Mouse (Mus musculus): ENCODE data around the gene Tmem33. TPM values are rescaled to one million over a fixed set of nuclear protein-coding genes. Genes with fewer than 3 reads are reported as not detected.

Tmem33 gene
- polyA plus RNA-seq, 3 experiments from 2014 or later = 56.0 to 77.0 (median 57.4) TPM

DNA sequence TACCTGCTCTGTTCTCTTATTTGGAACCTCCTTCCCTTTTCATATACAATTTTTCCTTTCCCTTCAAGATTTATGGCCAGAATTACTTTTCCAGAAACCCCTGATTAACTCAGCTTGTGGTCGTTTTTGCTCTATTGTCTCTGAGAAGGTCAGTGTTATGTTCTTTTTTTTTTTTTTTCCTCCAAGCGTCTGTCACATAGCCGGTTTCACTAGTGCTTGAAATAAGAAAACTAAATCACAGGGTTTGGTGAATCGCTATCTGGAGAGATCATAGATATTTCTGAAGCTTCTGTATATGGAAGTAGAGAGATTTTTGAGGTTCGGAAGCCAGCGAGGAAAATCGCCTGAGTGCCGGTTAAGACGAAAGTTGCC lies 220 bp upstream of the Tmem33 start:
- ATAC-seq = no peak

DNA sequence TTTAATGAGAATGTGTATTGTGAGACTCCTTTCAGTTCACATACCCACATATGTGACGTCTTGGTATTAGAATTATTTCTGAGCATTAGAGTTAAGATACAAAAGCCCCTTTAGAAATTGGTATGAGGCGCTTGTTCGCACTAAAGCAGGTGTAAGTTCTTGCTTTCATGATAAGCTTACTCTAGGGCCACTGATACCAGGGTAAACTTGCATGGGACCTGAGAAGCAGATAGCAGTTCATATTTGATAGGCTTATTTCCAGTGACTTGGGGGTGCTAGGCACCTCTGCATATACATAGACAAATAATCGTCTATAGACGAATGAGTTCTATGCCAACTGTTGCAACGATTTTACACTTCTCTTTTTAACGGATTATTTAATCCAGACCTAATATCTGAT lies 2.6 kb downstream of the Tmem33 start:
- ATAC-seq = no peak

DNA sequence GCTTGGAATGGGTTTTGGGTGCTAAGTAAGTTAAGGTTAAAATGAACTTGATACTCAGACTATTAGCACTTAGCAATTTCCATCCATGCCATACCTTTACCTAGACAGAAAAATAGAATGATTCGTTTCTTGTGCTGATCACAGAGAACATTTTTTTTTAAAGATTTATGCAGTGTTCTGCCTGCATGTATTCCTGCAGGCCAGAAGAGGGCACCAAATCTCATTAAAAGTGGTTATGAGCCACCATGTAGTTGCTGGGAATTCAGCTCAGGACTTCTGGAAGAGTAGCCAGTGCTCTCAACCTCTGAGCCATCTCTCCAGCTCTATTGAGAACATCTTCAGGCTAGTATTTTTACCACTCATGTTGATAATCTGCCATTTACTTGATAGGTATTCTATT lies 5.7 kb downstream of the Tmem33 start:
- peak; percentile 47 for ATAC-seq

DNA sequence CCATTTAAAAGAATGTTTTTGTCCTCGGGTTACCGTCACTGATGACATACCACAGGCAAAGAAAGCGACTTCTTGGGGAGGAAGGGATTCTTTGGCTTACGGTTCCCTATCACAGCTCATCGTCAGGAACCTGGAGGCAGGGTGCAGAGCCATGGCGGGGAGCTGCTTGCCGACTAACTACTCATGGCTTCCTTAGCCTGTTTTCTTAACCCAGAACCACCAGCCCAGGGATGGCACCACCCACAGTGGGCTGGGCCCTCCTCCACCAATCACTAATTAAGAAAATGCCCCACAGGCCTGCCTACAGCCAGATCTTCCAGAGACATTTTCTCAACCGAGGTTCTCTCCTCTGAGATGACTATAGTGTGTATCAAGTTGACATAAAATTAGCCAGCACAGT lies 8.9 kb downstream of the Tmem33 start:
- no peak for ATAC-seq

DNA sequence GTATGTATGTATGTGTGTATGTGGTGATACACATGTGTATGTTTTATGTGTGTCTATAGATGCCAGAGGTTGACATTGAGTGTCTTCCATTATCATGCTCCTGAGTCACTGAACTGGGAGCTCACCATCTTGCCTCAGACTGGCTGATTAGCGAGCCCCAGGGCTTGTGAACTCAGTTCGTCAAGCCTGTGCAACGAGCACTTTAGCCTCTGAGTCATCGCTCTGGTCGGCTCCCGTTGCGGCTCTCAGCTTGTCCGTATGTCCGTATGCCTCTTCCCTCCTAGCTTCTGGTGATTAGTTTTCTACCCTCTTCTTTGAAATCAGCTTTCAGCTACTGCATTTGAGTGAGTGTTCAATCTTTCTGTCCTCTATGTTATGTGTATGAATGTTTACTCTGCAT lies 19.0 kb downstream of the Tmem33 start:
- no peak for ATAC-seq

DNA sequence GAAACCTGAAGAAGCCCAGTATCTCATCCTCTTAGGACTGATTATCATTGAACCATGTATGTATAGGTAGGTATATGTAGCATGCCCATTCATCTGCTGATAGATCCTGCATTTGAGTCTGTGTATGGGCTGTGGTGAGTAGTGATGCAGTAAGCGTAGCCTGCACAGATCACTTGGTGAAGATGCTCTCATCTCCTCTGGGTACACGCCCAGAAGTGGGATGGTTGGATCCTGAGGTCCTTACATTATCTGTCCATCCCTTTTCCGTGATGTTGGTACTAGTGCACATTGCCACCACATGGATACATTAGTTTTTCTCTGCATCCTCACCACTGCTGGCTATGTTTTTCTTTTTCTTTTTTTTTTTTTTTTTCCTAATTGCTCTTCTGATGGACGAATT lies 19.5 kb downstream of the Tmem33 start:
- no peak for ATAC-seq

DNA sequence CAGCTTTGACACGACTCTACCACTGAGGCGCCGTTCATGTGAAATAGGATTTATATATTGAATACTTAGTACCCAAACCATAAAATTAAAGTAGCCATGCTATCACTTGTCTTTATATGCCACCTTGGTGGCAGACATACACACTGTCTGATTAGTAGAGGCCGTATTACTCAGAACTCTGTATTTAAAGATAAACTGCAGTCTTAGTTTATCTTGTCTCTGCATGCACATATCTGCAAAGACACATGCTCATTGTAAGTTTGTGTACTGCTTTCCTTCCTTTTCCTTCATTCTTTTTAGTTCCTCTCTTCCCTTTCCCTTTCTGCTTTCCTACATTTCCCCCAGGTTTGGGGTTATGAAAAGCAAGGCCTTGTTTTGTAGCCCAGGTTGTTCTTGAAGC lies 20.0 kb downstream of the Tmem33 start:
- ATAC-seq = no peak

DNA sequence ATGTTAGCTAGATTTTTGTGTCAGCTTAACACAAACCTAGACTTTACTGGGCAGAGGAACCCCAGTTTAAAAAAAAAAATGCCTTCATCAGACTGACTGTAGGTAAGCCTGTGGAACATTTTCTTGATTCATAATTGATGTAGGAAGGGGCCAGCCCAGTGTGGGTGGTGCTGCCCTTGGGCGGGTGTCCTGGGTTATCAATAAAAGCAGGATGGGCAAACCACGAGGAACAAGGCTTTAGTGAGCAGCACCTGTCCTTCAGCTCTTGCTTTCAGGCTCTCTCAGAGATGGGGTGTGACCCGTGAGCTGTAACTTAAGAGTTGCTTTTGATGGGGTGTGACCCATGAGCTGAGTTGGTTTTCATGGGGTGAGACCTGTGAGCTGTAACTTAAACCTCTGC lies 34.7 kb downstream of the Tmem33 start:
- no peak for ATAC-seq

DNA sequence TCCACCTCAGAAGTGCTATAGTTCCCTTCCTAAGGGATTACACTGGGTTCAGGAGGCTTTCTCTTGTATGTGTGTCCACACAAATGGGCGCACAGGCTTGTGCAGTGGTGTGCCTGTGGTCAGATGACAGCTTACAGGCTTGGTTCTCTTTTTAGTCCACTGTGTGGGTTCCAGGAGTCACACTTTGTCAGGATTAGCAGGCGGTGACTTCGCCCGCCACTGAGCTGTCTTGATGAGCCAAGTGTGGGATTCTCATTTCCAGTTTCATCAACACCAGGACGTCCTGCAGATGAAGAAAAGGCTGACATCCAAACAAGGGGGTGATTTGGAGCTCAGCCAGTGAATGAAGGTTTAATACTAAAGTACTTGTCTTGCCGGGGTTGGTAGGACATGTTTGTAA lies 35.3 kb downstream of the Tmem33 start:
- ATAC-seq = no peak

DNA sequence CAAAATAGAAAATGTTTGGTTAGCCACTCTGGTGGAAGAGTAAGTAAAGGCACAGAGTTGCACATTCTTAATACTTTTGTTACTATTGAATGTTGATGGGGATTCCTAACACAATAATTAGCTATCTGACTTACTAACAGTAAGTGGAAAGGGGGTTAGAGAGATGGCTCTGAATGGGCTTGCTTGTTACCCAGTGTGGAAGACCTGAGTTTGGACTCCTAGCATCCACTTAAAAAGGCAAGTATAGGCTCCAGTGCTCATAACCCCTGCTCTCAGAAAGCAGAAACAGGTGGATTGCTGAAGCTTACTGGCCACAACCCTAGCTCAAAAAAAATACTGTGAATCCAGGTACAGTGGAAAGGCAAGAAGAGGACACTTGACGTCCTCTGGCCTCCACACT lies 35.8 kb downstream of the Tmem33 start:
- ATAC-seq = no peak

DNA sequence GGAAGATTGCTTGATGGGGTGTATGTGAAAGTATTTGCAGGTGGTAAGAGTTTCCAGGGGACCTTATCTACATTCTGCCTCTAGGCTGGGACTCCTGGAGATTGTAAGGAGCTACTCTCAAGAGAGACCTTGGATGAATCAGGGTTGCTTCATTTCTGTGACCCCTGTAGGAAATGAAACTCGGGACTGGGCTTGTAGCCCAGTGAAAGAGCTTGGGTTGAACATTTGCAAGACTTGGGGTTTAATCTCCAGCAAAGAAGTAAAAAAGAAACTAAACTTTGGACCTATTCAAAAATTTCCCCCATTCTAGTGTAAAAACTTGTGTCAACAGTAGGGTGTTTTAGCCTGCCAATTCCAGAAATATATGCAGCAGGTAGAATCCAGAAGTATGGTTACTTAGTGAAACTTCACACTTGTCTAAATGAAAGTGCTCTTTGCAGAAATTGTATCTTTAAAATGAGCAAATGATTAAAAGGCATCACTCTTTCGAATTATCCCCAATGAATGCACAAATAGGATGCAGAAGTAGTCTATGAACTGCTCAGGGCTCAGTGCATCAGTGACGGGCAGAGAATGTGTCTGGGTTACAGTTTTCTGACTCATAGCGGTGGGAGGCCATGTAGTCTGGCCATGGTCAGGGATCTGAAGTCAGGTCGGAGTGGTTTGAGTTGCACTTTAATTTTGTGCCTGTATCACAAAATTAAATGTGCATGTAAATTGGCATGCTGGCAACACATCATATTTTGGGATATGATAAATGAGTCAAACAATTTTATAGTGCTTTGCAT lies 36.9 kb downstream of the Tmem33 start:
- no peak for ATAC-seq

DNA sequence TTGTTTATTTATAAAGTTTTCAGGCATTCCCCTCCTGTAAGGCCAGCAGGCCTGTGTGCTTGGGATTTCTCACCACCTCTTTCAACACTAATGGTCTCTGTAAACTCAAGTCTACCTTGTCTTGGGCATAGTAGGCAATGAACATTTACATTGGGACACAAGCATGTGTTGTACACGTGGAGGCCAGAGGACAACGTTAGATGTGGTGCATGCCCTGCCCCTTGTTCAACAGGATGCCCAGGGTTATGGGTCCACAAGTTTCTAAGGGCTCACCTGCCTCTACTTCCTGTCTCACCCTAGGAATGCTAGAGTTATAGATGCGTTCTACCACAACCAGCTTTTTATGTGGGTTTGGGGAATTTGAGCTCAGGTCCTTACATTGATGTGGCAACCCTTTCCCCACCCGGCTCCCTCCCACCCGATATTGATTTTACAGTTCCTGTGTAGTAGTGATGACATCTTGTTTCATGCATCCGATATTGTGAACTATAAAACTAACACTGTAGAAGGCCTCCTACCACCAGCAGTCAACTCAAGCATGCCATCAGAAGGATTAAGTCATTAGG lies 39.6 kb downstream of the Tmem33 start:
- peak; percentile 53 for ATAC-seq

DNA sequence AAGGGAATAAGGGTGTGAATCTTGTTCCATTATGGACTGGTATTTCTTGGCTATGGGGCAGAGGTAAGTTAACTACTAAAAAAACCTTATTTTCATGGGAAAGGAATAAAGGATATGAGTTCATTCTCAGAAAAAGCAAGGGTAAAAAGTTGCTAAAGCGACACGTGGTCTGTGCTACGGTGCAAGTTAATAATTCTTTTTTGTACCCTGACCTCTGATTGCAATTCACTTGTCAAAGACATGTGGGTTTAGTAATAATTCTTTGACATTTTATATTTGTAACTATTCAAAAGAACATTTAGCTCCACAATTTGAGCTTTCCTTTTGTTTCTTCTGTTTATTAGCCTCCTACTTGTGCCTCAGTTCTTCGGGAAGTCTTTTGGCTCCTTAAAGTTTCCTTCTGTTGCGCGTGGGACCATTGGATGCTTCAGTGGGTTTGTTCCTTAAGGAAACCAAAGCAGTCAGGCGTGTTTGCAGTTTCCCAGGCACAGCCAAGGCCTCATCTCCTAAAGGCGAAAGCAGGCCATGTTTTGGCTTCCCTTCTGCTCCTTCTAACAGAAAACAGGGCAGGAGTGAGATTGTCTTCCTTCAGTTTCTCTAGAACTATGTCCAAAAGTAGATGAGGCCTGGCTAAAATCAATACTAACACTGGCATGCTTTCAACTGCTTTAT lies 40.7 kb downstream of the Tmem33 start:
- ATAC-seq = no peak

DNA sequence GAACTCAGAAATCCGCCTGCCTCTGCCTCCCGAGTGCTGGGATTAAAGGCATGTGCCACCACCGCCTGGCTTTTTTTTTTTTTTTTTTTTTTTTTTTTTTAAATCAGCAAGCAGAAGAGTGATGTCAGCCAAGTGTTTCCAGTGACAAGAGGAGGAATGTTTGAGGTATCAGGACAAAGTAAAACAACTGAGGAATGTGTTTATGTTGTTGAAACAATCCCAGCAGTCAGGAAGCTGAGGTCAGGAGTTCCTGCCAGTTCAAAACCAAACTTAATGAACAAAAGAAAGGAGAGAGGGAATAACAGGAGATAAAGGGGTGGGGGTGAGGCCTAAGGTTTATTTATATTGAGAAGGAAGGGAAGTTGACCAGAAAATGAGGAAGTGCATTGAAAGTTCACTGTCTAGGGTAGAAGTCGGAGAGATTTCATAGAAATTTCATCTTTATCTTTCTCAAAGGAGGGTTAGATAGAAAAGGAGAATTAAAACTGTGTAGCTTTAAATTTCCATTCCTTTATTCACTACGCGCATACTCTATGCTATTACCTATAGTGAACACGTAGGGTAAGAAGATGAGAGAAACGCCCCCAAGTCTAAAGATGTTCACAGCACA lies 41.5 kb downstream of the Tmem33 start:
- ATAC-seq = no peak

DNA sequence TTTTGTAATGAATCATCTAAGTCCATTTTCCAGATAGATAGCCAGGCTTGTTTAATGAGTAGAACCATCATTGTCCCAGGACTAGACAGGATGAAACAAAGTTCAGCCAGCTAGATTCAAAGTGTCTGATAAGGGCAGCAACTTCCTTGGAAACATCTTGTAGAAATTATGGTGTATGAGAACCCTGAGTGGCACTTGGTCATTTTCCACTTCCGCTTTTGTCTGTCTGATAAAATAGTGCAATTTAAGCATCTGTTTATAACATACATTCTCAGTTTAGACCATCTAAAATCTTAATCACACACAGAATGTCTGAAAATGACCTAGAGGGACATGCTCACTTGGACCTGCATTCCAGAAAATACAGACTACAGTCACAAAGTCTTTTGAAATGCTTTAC lies 43.5 kb downstream of the Tmem33 start:
- no peak for ATAC-seq

DNA sequence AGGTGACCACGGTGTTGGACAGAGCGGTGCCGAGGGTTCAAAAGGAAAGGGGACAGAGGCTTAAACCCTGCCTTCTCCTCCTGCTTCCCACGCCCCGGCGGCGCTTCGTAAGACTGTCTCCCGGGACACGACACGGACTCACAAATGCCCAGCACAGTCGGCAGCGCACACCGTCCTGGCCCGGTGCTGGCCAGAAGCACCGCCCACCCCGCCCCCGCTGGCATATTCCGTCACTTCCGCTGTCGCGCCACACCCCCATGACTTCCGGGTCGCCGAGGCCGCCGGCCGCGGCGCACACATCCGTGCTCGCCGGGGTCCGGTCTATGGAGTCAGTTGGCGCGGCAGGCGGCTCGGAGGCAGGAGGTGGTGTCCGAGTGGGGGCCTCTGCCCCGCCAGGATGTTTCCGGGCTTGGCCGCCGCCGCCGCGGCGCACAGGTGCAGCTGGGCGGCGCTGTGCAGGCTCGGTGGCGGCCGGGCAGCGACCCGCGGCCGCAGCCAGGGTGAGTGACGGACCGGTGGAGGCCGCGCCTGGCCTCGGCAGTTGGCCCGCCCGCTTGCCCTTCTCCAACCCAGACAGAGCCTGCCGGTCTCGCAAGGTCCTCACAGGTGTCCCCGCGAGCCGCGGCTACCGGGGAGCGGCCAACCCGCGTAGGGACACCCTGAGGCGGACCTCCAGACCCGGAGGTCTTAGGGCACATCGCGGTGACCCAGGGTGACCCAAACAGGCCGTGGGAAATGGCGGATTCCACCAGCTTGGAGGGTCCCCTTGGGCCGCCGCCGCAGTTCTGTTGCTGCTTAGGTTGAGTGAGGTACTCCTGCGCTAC lies 46.5 kb downstream of the Tmem33 start, which contains the start of gene Slc30a9:
TSS of gene Slc30a9 (plus strand) at position 258 of the 824 bp plus-strand sequence.
- peak; percentile 92 for ATAC-seq

DNA sequence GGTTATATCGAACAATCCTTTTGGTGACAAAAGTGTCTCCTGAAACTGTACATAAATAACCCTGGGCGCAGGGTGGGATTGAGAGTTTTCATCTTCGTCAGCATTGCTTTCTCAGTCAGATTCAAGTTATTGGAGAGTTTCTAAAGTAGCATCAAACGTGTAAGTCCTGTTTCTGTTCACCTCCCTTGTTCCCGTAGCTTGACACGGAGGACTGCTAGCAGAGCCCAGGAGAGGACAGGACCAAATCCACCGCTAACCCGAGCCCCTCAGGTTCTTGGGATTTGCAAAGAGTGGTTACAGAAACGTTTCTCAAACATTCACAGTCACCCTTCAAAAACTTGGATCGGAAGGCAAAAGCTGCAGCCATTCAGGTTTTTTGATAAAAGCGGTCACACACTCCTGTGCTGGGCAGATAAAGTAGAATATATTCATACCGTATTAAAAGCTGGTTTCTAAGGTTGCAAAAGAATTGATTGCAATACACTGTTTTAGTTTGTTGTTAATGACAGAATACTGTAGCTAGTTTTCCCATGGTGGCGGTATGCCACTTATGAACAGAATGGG lies 47.4 kb downstream of the Tmem33 start:
- ATAC-seq = no peak

DNA sequence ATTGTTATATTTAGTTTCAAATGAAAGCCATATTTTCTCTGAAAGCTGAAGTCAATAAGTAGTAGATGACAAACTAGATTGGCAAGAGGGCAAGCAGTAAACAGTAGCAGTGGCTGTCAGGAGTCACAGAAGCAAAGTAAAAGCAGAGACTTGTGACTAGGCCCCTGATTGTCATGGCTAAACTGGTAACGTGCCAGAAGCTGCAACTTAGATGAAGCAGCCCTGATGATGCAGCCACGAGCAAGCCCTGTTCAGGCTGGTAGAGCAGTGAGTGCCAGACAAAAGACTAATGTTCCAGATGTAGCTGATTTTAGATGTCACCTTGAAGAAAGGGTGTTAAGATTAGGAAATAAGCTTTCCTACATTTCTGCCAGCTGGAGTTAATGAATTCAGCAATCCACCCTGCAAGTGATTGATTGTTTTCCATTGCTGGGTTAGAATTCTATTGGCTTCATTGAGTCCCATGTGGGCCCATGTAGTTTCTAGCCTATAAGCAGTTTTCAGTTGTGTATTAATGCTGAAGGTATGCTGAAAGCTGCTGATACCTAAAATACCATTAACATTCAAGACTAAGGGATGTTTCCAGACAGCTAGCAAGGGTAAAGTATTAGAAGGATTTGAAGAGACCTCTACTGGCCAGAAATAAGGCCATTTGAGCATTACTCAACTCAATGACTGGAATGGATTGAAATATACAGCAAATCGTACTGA lies 51.6 kb downstream of the Tmem33 start:
- ATAC-seq = no peak

DNA sequence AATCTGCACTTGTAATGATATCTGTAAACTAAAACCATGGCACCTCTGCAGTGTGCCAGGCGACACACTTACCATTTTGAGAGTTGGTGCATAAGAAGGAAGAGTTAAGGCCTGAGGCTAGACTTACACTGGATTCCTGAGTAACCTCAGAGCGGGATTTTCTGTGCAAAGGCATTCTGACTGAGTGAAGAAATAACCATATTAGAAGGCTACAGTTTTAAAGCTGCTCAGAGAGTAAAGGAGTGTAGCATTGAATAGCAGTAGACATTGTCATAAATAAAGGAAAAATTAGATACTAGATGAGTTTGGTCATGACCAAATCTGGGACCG lies 52.1 kb downstream of the Tmem33 start:
- ATAC-seq = no peak

DNA sequence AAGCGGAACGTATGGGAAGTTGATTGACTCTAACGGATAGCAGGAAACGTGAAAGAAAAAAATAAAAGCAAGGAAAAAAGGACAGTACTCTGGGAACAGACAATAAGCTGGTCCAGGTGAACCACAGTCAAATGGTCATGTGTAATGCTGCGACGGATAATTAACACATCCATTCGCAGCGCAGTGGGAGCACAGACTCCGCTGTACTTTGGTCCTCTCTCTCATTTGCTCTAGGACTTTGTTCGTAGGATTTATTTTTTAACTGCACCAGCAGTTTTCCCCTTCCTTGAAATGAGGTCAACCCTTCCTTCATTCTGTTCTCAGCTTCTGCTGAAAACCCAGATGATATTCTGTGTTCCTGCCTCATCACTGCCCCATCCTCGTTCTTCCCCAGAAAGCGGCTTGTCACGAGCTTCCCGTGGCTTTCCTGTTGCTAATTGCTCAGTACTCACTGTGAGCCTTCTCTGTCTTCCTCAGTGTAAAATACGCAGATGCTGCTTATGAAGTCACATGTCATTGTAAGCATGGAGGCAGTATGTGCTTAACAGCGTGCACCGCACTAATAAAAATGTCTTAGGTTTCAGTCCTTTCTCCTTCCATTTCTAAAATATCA lies 61.4 kb downstream of the Tmem33 start:
- no peak for ATAC-seq

DNA sequence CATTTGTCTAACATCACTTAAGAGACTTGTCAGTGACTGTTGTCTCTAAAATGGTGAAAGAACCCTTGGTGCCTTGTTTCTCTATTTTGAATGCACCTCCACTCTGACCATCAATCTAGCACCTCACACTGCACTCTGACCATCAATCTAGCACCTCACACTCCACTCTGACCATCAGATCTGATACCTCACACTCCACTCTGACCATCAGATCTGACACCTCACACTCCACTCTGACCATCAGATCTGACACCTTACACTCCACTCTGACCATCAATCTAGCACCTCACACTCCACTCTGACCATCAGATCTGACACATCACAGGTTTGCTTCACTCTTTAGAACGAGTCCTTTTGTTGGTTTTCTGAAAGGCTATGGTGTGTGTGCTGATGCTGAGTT lies 63.7 kb downstream of the Tmem33 start:
- ATAC-seq = no peak
